Mouse (Mus musculus) small intestine, adult 2 months (tissue): ENCODE measurements around the gene Ccdc150.

Experiments
- CTCF ChIP-seq: fragments of 200-500 bp; IDR thresholded peaks from 2 replicates; pipeline ENCODE4 v1.5.1; 2012; ENCODE audit warnings: low read depth, mild to moderate bottlenecking, control low read depth, inconsistent platforms, low read length, moderate library complexity, mixed read lengths; ENCODE audit not compliant: insufficient replicate concordance, insufficient read length; ENCODE audit errors: extremely low read depth
- POLR2A ChIP-seq: fragments of 200-500 bp; IDR thresholded peaks from 2 replicates; pipeline ENCODE4 v1.6.1; 2012; ENCODE audit warnings: low read depth, mild to moderate bottlenecking, control low read depth, inconsistent platforms, low read length, moderate library complexity

GRCm38 (mm10) chr1:54377506-54378051 lies 127.1 kb downstream of the Ccdc150 start:
- no peak for TF ChIP-seq POLR2A
- no peak for TF ChIP-seq CTCF
